Mouse (Mus musculus): ENCODE data around the gene Kcnip3. TPM values are rescaled to one million over a fixed set of nuclear protein-coding genes. Genes with fewer than 3 reads are reported as not detected.

Kcnip3 gene
- polyA plus RNA-seq, 1 experiment from 2014 or later, result 1.8 TPM

- no peak for DNase-seq (ENCODE audit: low spot score)
- Histone ChIP-seq H3K9me3 (no peaks in the 10 kb centered on the region), H3K36me3 (replicated peaks) (no peaks in the 10 kb centered on the region), H3K4me1 (peaks cover 9% of the 10 kb centered on the region; the same call in 1 of the 2 replicates), H3K4me3 (no peak overlapping the region), H3K27me3 (replicated peaks; ENCODE audit: low read depth, poor library complexity, severe bottlenecking) (no peaks in the 10 kb centered on the region), H3K27ac (replicated peaks) (no peak overlapping the region)
- WGBS, result 77% methylated on average over 10 of the region's 10 CpGs
These were observed 106.1 kb downstream of the Kcnip3 start for GRCm38 (mm10) chr2:127415806-127416205.

GRCm38 (mm10) chr2:127411126-127411525 lies 110.8 kb downstream of the Kcnip3 start:
- 87% methylated on average over 6 of the region's 6 CpGs for WGBS
- no peaks in the 10 kb centered on the region; the same call in 1 of the 2 replicates for H3K4me1 ChIP-seq
- H3K36me3 ChIP-seq (replicated peaks), result no peaks in the 10 kb centered on the region
- no peaks in the 10 kb centered on the region for H3K27me3 ChIP-seq (replicated peaks; ENCODE audit: low read depth, poor library complexity, severe bottlenecking)
- H3K27ac ChIP-seq (replicated peaks), result no peak overlapping the region
- H3K9me3 ChIP-seq, result no peaks in the 10 kb centered on the region
- no peak for DNase-seq (ENCODE audit: low spot score)
- no peak overlapping the region for H3K4me3 ChIP-seq

Other genes starting within 250 kb of the Kcnip3 start
- 3.3 and 3.6 TPM in 2 replicates for gene Dusp2, start 185.9 kb downstream of the Kcnip3 start, polyA plus RNA-seq (2016; fragmentation: Nextera tagmentation; extraction: Ambion mirVana)
- gene Astl, start 183.5 kb downstream of the Kcnip3 start, polyA plus RNA-seq (2016; fragmentation: Nextera tagmentation; extraction: Ambion mirVana), result 0.09 and 0.15 TPM in 2 replicates
- gene Adra2b, start 158.9 kb downstream of the Kcnip3 start, polyA plus RNA-seq (2016; fragmentation: Nextera tagmentation; extraction: Ambion mirVana), result 1.9 and 2.2 TPM in 2 replicates
- gene Gpat2, start 96.9 kb downstream of the Kcnip3 start, polyA plus RNA-seq (2016; fragmentation: Nextera tagmentation; extraction: Ambion mirVana), result 0.12 and 0.26 TPM in 2 replicates
- gene Fahd2a, start 77.5 kb downstream of the Kcnip3 start, polyA plus RNA-seq (2016; fragmentation: Nextera tagmentation; extraction: Ambion mirVana), result 22.9 and 23.1 TPM in 2 replicates
- 3.0 and 3.3 TPM in 2 replicates for gene Prom2, start 19.4 kb upstream of the Kcnip3 start, polyA plus RNA-seq (2016; fragmentation: Nextera tagmentation; extraction: Ambion mirVana)
- gene Zfp661, start 65.0 kb upstream of the Kcnip3 start, polyA plus RNA-seq (2016; fragmentation: Nextera tagmentation; extraction: Ambion mirVana), result 7.8 TPM in 2 replicates
- 171 and 177 TPM in 2 replicates for gene Mrps5, start 65.1 kb upstream of the Kcnip3 start, polyA plus RNA-seq (2016; fragmentation: Nextera tagmentation; extraction: Ambion mirVana)
- gene Mal, start 134.6 kb upstream of the Kcnip3 start, polyA plus RNA-seq (2016; fragmentation: Nextera tagmentation; extraction: Ambion mirVana), result 0.11 and 0.88 TPM in 2 replicates
- 0.96 and 1.0 TPM in 2 replicates for gene Mall, start 207.8 kb upstream of the Kcnip3 start, polyA plus RNA-seq (2016; fragmentation: Nextera tagmentation; extraction: Ambion mirVana)

All from embryonic facial prominence, embryonic 10.5 days (tissue).